Mouse (Mus musculus): ENCODE results near the gene Nop16. TPM values are rescaled to one million over a fixed set of nuclear protein-coding genes. Genes with fewer than 3 reads are reported as not detected.

Gene Nop16
- total RNA-seq, 2 experiments from 2014 or later: 59.3 to 69.7 TPM

DNA sequence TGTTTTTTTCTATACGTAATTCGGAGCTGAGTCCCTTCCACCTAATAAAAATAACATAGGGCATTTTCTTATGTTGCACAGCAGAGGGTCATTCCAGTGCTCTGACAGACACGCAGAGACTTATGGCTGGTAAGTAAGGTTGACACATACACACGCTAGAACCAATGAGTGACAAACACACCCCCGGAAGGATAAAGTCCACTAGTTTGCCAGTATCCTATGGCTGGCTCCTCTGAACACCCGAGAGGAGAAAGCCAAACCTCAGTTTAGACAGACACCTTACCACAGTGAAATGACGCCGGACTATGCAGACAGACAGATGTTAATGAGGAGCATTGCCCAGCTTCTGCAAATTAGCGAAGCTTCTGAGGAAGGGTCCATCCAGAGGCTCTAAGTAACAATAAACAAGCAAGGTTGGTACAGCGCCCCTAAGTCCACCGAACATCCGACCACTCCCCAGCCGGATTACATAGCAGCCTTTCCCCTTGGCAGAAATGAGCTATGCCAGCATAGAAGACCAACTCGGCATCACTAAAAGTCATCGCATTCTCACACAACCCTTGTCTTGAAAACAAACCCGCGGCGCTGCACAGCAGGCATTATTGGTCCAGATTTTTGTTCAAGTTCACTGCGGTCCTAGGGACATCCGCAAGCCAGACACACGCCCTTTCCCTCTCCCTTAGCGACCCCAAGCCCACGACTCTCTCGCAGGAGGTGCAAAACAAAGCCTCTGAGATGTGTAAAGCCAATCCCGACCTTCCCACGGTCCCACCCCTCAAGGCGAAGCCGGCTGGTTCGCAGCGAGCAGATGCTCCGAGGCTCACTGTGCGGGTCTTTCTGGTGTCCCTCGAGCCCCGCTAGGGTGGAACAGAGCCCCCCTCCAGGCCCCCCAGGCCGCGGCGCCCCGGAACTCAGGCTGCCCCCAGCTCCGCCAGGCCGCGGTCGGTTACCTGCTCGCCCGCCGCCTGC lies 25.4 kb downstream of the Nop16 start:
- no peak for ATAC-seq (replicated peaks; ENCODE audit: poor library complexity)

DNA sequence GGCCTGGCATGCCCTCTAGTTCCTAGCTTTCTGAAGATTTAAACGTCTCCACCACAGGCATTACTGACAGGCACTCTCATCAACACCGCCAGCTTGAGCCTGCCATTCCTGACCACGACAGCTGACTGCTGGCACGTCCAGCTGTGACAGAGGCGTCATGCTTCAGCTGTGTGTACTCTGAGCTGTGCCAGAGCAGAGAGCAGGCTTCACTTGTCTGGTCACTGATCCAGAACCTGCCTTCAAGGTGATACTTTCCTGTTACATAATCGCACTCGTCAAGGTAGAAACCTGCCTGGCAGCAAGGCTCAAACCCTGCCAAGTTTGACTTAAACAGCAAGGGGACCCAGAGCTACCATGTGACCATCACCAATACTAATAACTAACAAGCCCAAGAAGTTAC lies 27.3 kb downstream of the Nop16 start:
- ATAC-seq (replicated peaks; ENCODE audit: poor library complexity): no peak

GRCm38 (mm10) chr13:54560608-54561007 lies 29.3 kb downstream of the Nop16 start:
- ATAC-seq (replicated peaks; ENCODE audit: poor library complexity): no peak

DNA sequence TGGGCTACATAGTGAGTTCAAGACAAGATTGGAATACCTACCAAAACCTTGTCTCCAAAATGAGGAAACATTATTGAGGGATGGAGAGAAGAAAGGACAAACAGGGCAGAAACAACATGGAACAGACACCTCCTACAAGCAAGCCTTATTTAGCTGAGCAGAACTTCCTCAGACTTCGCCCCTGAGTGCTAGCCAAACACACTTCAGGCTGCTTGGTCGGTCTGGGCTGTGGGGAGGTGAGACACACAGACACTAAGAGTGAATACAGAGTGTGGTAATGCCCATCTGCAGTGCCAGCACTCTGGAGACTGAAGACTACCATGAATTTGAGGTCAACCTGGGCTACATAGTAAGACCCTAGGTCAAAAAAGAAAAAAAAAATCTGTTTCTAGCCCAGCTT lies 30.2 kb downstream of the Nop16 start:
- no peak for ATAC-seq (replicated peaks; ENCODE audit: poor library complexity)

GRCm38 (mm10) chr13:54557652-54558051 lies 32.2 kb downstream of the Nop16 start:
- ATAC-seq (replicated peaks; ENCODE audit: poor library complexity): no peak

DNA sequence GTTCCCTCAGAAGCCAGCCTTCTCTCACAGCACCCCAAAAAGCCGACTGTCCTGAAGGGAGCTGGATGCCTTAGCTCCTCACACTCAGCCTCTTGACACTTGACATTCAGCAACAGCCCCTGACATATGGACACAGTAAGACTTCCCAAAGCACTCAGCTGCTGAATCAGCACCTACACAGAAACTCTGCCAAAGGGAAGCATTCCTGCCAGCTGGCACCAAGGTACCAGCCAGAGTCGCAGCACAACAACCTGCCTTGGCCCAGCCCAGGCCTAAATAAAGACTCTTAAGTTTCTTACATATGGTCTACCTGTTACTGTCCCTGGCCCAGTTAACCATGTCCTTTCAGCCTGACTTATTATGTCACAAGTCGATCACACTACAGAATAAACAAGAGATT lies 33.1 kb downstream of the Nop16 start:
- ATAC-seq (replicated peaks; ENCODE audit: poor library complexity): no peak

GRCm38 (mm10) chr13:54556176-54556575 lies 33.7 kb downstream of the Nop16 start:
- no peak for ATAC-seq (replicated peaks; ENCODE audit: poor library complexity)

DNA sequence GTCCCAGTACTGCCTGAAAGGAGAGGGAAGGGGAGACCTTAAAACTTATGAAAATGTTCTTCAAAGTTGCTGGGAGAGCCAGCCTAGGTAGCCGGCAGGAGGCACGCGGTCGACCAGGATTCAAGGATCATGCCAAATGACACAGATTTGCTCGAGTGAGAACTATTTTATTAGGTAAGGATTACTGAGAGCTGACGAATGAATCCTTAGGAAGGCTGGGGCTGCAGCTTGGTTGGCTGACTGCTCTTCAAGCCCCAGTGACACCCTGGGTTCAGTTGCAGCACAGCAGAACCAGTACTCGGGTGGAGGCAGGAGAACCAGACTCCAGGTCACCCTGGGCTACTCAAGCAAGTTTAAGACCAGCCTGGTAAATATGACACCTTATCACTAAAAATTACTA lies 41.9 kb downstream of the Nop16 start:
- no peak for ATAC-seq (replicated peaks; ENCODE audit: poor library complexity)

Other genes starting within 250 kb of the Nop16 start
- gene Cplx2, start 218.7 kb downstream of the Nop16 start, total RNA-seq (2015): 0.10 and 0.54 TPM in 2 replicates
- gene Cplx2, start 218.7 kb downstream of the Nop16 start, total RNA-seq (2017): 0.14 TPM in 1 of 2 replicates, not detected in the other
- gene Thoc3, start 121.2 kb downstream of the Nop16 start, total RNA-seq (2015): 24.8 and 25.9 TPM in 2 replicates
- gene Thoc3, start 121.2 kb downstream of the Nop16 start, total RNA-seq (2017): 40.3 and 47.1 TPM in 2 replicates
- 13.6 and 22.0 TPM in 2 replicates for gene Simc1, start 86.3 kb downstream of the Nop16 start, total RNA-seq (2015)
- 4.0 and 7.0 TPM in 2 replicates for gene Simc1, start 86.3 kb downstream of the Nop16 start, total RNA-seq (2017)
- gene 4833439L19Rik, start 24.7 kb downstream of the Nop16 start, total RNA-seq (2015): 56.2 and 56.5 TPM in 2 replicates
- gene 4833439L19Rik, start 24.7 kb downstream of the Nop16 start, total RNA-seq (2017): 30.0 and 37.5 TPM in 2 replicates
- gene Arl10, start 15.1 kb downstream of the Nop16 start, total RNA-seq (2015): 9.7 and 15.7 TPM in 2 replicates
- 9.5 and 14.0 TPM in 2 replicates for gene Arl10, start 15.1 kb downstream of the Nop16 start, total RNA-seq (2017)
- gene Higd2a, start 117 bp upstream of the Nop16 start, total RNA-seq (2015): 101 and 120 TPM in 2 replicates
- 51.6 and 87.6 TPM in 2 replicates for gene Higd2a, start 117 bp upstream of the Nop16 start, total RNA-seq (2017)
- gene Cltb, start 21.3 kb upstream of the Nop16 start, total RNA-seq (2015): 4.2 and 6.1 TPM in 2 replicates
- gene Cltb, start 21.3 kb upstream of the Nop16 start, total RNA-seq (2017): 11.0 and 13.1 TPM in 2 replicates
- 40.8 and 43.9 TPM in 2 replicates for gene Faf2, start 31.7 kb upstream of the Nop16 start, total RNA-seq (2015)
- gene Faf2, start 31.7 kb upstream of the Nop16 start, total RNA-seq (2017): 37.4 and 38.6 TPM in 2 replicates
- 47.2 and 49.6 TPM in 2 replicates for gene Rnf44, start 103.8 kb upstream of the Nop16 start, total RNA-seq (2015)
- 16.8 and 19.4 TPM in 2 replicates for gene Rnf44, start 103.8 kb upstream of the Nop16 start, total RNA-seq (2017)
- gene Cdhr2, start 111.4 kb upstream of the Nop16 start, total RNA-seq (2015): not detected in 2 replicates
- not detected in 2 replicates for gene Cdhr2, start 111.4 kb upstream of the Nop16 start, total RNA-seq (2017)
- not detected in 2 replicates for gene Gprin1, start 159.8 kb upstream of the Nop16 start, total RNA-seq (2015)
- gene Gprin1, start 159.8 kb upstream of the Nop16 start, total RNA-seq (2017): not detected in 2 replicates
- gene Sncb, start 176.5 kb upstream of the Nop16 start, total RNA-seq (2015): not detected in 2 replicates
- gene Sncb, start 176.5 kb upstream of the Nop16 start, total RNA-seq (2017): not detected in 2 replicates
- gene Eif4e1b, start 193.9 kb upstream of the Nop16 start, total RNA-seq (2015): not detected in 2 replicates
- not detected in 2 replicates for gene Eif4e1b, start 193.9 kb upstream of the Nop16 start, total RNA-seq (2017)
- gene Tspan17, start 199.3 kb upstream of the Nop16 start, total RNA-seq (2015): 0.30 and 0.73 TPM in 2 replicates
- 0.71 and 3.0 TPM in 2 replicates for gene Tspan17, start 199.3 kb upstream of the Nop16 start, total RNA-seq (2017)